Mouse (Mus musculus) CH12.LX (cell line): ENCODE data around the gene Gpr22.

Experiments
- CHD2 ChIP-seq: IDR thresholded peaks from 2 replicates; pipeline ENCODE4 v1.6.1; 2011; ENCODE audit warnings: low read length, improper control_type of control experiment
- CTCF ChIP-seq, 2 experiments: IDR thresholded peaks in 1 of 2; conservative IDR thresholded peaks in 1 of 2; 2 replicates each; pipeline ENCODE4 v1.5.1; 2011 to 2012; ENCODE audit warnings: low read depth in 2 of 2, low read length in 2 of 2, improper control_type of control experiment in 1 of 2, inconsistent platforms in 1 of 2, mild to moderate bottlenecking in 1 of 2, moderate library complexity in 1 of 2
- ELF1 ChIP-seq: IDR thresholded peaks from 2 replicates; pipeline ENCODE4 v1.6.1; 2014; ENCODE audit warnings: low read depth, mild to moderate bottlenecking, inconsistent platforms, low read length, improper control_type of control experiment
- EP300 ChIP-seq: IDR thresholded peaks from 2 replicates; pipeline ENCODE4 v1.6.1; 2011; ENCODE audit warnings: low read length, improper control_type of control experiment
- POLR2A ChIP-seq: IDR thresholded peaks from 2 replicates; pipeline ENCODE4 v1.6.1; 2011; ENCODE audit warnings: low read depth, mild to moderate bottlenecking, improper control_type of control experiment, low read length
- TCF12 ChIP-seq: IDR thresholded peaks from 2 replicates; pipeline ENCODE4 v1.6.1; 2014; ENCODE audit warnings: low read depth, mild to moderate bottlenecking, inconsistent platforms, low read length, improper control_type of control experiment
- ZC3H11A ChIP-seq: IDR thresholded peaks from 2 replicates; pipeline ENCODE4 v1.6.1; 2012; ENCODE audit warnings: low read depth, mild to moderate bottlenecking, inconsistent platforms, low read length, improper control_type of control experiment
- ZNF384 ChIP-seq: IDR thresholded peaks from 2 replicates; pipeline ENCODE4 v1.6.1; 2012; ENCODE audit warnings: low read depth, low read length, improper control_type of control experiment, inconsistent platforms

DNA sequence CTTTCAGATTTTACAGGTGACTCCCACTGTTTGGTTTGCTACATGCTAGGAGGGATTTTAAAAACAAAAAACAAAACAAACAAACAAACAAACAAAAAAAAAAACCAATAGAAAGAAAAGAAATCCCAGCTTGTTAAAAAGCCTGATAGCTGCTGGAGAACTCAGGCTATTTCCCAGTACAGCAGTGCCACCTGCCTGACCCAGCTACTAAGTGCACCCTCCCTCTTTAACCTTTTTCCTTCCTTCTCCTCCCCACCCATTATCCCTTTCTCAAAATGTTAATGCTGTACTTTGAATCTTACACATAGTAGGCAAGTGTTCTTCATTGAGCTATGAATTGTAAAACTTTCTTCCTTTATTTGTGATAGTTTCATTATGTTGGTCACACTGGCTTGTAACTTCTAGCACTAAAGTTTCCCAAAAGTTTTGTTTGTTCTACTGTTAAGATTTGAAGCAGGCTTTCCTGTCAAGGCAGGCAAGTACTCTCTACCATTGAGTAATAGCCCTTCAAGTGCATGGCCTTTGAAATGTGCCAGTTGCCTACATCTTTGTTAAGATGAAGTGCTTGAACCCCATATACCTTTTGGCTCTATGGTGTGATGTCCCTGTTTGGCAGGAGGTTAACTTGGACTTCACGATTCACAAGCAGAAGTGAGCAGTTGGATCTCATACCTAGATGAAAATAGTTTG lies 6.0 kb upstream of the Gpr22 start:
- TF ChIP-seq EP300 (no peak), CHD2 (no peak), CTCF (conservative IDR thresholded peaks at IDR 0.05 in 1 of 2, IDR thresholded peaks at IDR 0.05 in 1 of 2; ENCODE audit: low read depth in 2 of 2, low read length in 2 of 2) (peak in 1 of 2 experiments; percentile 72; a peak in 2 of 4 replicates), ELF1 (no peak), ZC3H11A (no peak), POLR2A (no peak), ZNF384 (0 out of 2 replicates have a peak, but pooled peaks have one; percentile 23), TCF12 (no peak)
